Mouse (Mus musculus) ES-Bruce4 (cell line): ENCODE measurements around the gene Nckipsd.

ENCODE experiments used
- CTCF ChIP-seq: IDR thresholded peaks from one replicate; pipeline ENCODE4 v1.8.1; 2011; ENCODE audit warnings: low read depth, low read length
- POLR2A ChIP-seq: IDR thresholded peaks from one replicate; pipeline ENCODE4 v1.8.1; 2011; ENCODE audit warnings: low read length; ENCODE audit not compliant: insufficient read depth

- TF ChIP-seq CTCF (no peak), POLR2A (no peak)
Measured at GRCm38 (mm10) chr9:108781891-108782290, 26.3 kb upstream of the Nckipsd start.
